ENCODE assay signal across 9 mouse cellular contexts in the genomic region with DNA sequence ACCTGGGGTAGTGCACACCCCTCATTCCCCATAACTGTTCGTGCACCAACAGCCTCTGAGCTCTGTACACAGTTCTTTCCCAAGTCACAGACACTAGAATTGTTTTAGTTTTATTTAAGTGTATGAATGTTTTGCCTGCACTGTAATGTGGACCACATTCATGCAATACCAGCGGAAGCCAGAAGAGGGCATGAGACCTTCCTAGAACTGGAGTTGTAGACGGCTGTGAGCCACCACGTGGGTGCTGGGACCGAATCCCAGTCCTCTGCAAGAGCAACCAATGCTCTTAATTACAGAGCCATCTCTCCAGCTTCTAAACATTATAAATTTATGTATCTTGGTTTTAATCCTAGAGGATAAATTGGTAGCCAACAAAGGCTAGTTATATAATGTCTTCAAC. TPM values are rescaled to one million over a fixed set of nuclear protein-coding genes. Genes with fewer than 3 reads are reported as not detected.
DNase-seq lines count a peak whose midpoint lies in the region; ATAC-seq and TF ChIP-seq lines count a peak whose summit lies in the region.
"Had no signal": no experiment of that assay in that cellular context is flagged by ENCODE, and none has a peak within 500 bp of the region (broad histone marks: within the 10 kb centered on the region; RNA-seq: fewer than 3 reads in every experiment).

No protein-coding gene starts in this region.

- no peak overlapping the region for H3K9ac ChIP-seq in heart, embryonic 11.5 days (ENCODE audit: low read depth, low read length)
- no peak overlapping the region for H3K9ac ChIP-seq in liver, embryonic 14.5 days (replicated peaks)

- WGBS in heart, embryonic 11.5 days (ENCODE audit: insufficient replicate concordance), result 71% methylated on average over 5 of the region's 5 CpGs
- WGBS in liver, embryonic 14.5 days (ENCODE audit: insufficient replicate concordance), result 63% methylated on average over 5 of the region's 5 CpGs

- TF ChIP-seq EP300 in liver, embryonic 14.5 days (IDR thresholded peaks at IDR 0.05; ENCODE audit: low read depth), result no peak

- H3K27ac ChIP-seq in heart, embryonic 11.5 days (ENCODE audit: low read depth, low read length), result no peak overlapping the region
- H3K27ac ChIP-seq in liver, embryonic 14.5 days, result no peak overlapping the region

- H3K4me2 ChIP-seq in heart, embryonic 11.5 days, result no peak overlapping the region
- H3K4me2 ChIP-seq in liver, embryonic 14.5 days (ENCODE audit: low read depth), result no peak overlapping the region

- H3K36me3 ChIP-seq in heart, embryonic 11.5 days (ENCODE audit: control insufficient read depth, insufficient read depth, low read length), result no peaks in the 10 kb centered on the region
- no peaks in the 10 kb centered on the region for H3K36me3 ChIP-seq in liver, embryonic 14.5 days (replicated peaks; ENCODE audit: control insufficient read depth, insufficient read depth, low read depth)

- TF ChIP-seq CTCF in liver, embryonic 14.5 days (IDR thresholded peaks at IDR 0.05; ENCODE audit: low read depth), result peak; percentile 78

- no peaks in the 10 kb centered on the region for H3K27me3 ChIP-seq in heart, embryonic 11.5 days (ENCODE audit: control insufficient read depth, insufficient read depth, low read length)
- no peaks in the 10 kb centered on the region for H3K27me3 ChIP-seq in liver, embryonic 14.5 days (ENCODE audit: control insufficient read depth, insufficient read depth, low read length)

- intact Hi-C loops in heart, postnatal 36 days (cut with DNase I), result no loop called here
- intact Hi-C loops in gastrocnemius, postnatal 36 days (cut with DNase I), result no loop called here

- peaks cover 2% of the 10 kb centered on the region; the same call in 1 of the 2 replicates for H3K9me3 ChIP-seq in heart, embryonic 11.5 days (replicated peaks; ENCODE audit: control insufficient read depth, low read length)
- H3K9me3 ChIP-seq in liver, embryonic 14.5 days (ENCODE audit: control insufficient read depth, low read length), result no peaks in the 10 kb centered on the region

- peaks cover 3% of the 10 kb centered on the region; the same call in 1 of the 2 replicates for H3K4me1 ChIP-seq in heart, embryonic 11.5 days (ENCODE audit: control insufficient read depth, insufficient read depth, low read length)
- peaks cover 5 to 8% of the 10 kb centered on the region in 2 experiments for H3K4me1 ChIP-seq in liver, embryonic 14.5 days (replicated peaks; ENCODE audit: control insufficient read depth in 2 of 2, insufficient read depth in 2 of 2, low read length in 1 of 2)

- H3K4me3 ChIP-seq in heart, embryonic 11.5 days (ENCODE audit: low read depth, low read length), result no peak overlapping the region
- no peak overlapping the region for H3K4me3 ChIP-seq in liver, embryonic 14.5 days (ENCODE audit: insufficient read depth in 1 of 2, low read depth in 2 of 2, low read length in 2 of 2)
- H3K4me3 ChIP-seq: megakaryocyte, embryonic 14.5 days had no signal

- no peak for ATAC-seq in heart, embryonic 11.5 days (replicated peaks; ENCODE audit: insufficient number of reproducible peaks, low FRiP score, low TSS enrichment)
- ATAC-seq in liver, embryonic 14.5 days (ENCODE audit: insufficient read depth), result no peak

- DNase-seq in heart, postnatal 36 days, result peak; percentile 33 to 60
- DNase-seq in thymus, postnatal 14 days, result peak; percentile 58
- DNase-seq in thymus, adult 18-20 months, result no peak
- no peak for DNase-seq in liver, embryonic 14.5 days (ENCODE audit: low read depth in 3 of 3, low spot score in 3 of 3)
- no peak for DNase-seq in frontal cortex, postnatal 25 days (ENCODE audit: low spot score in 2 of 2)
- no peak for DNase-seq in urinary bladder, adult 18-20 months (ENCODE audit: low spot score in 2 of 2)
- DNase-seq in gastrocnemius, postnatal 36 days, result no peak

RNA-seq across cellular contexts. Expression of a gene that starts 17.7 kb away (rescaled TPM):
- 10 to 100 TPM in 1 of 2 experiments, 1 to 10 TPM in 1; 8.0 to 10.3 TPM for total RNA-seq in heart, postnatal 36 days (2021)
- polyA plus RNA-seq in heart, embryonic 11.5 days (2014; fragmentation: Nextera tagmentation; extraction: Ambion mirVana), result 17.4 and 18.5 TPM in 2 replicates
- 3.9 and 5.1 TPM in 2 replicates for polyA plus RNA-seq in liver, embryonic 14.5 days (2012; rRNA removed)
- polyA plus RNA-seq in liver, embryonic 14.5 days (2014; fragmentation: Nextera tagmentation; extraction: Ambion mirVana), result 7.6 and 8.3 TPM in 2 replicates
- 1 to 10 TPM; 4.3 to 5.0 TPM for total RNA-seq in gastrocnemius, postnatal 36 days (2021)

RNA-seq across cellular contexts. Expression of a gene that starts 48.2 kb away (rescaled TPM):
- 1 to 10 TPM; 1.1 to 5.5 TPM for total RNA-seq in heart, postnatal 36 days (2021)
- polyA plus RNA-seq in heart, embryonic 11.5 days (2014; fragmentation: Nextera tagmentation; extraction: Ambion mirVana), result 2.5 TPM in 1 of 2 replicates, not detected in the other
- not detected in 2 replicates for polyA plus RNA-seq in liver, embryonic 14.5 days (2012; rRNA removed)
- 1.0 TPM in 1 of 2 replicates, not detected in the other for polyA plus RNA-seq in liver, embryonic 14.5 days (2014; fragmentation: Nextera tagmentation; extraction: Ambion mirVana)
- 1 to 10 TPM; 1.4 to 2.5 TPM for total RNA-seq in gastrocnemius, postnatal 36 days (2021)

Comparison
In these comparisons a context has a peak if more than half of its experiments do, and no peak if none do; other contexts are left out.
1. DNase-seq: peak in heart, postnatal 36 days (2 of 2) and thymus, postnatal 14 days (single experiment); none in thymus, adult 18-20 months (0 of 2), liver, embryonic 14.5 days (0 of 3), frontal cortex, postnatal 25 days (0 of 2), urinary bladder, adult 18-20 months (0 of 2) and gastrocnemius, postnatal 36 days (0 of 2).